Mouse (Mus musculus) ES-Bruce4 (cell line): ENCODE results near the gene 9630041A04Rik.

ENCODE experiments used
- CTCF ChIP-seq: IDR thresholded peaks from one replicate; pipeline ENCODE4 v1.8.1; 2011; ENCODE audit warnings: low read depth, low read length
- EP300 ChIP-seq: IDR thresholded peaks from 2 replicates; pipeline ENCODE4 v1.6.1; 2011; ENCODE audit warnings: low read depth, low read length; ENCODE audit not compliant: insufficient read depth
- POLR2A ChIP-seq: IDR thresholded peaks from one replicate; pipeline ENCODE4 v1.8.1; 2011; ENCODE audit warnings: low read length; ENCODE audit not compliant: insufficient read depth

- no peak for TF ChIP-seq POLR2A
- no peak for TF ChIP-seq CTCF
- no peak for TF ChIP-seq EP300
These were observed 37.7 kb upstream of the 9630041A04Rik start for GRCm38 (mm10) chr9:101823896-101824295.
